7 mouse cellular contexts compared by ENCODE assay signal in genomic region chr8:75087127-75087526, GRCm38 (mm10).
"Had no signal": no experiment of that assay in that cellular context is flagged by ENCODE, and none has a peak within 500 bp of the region (broad histone marks: within the 10 kb centered on the region; RNA-seq: fewer than 3 reads in every experiment).

No protein-coding gene starts in this region.

- DNase-seq: kidney, postnatal 4 days; left cerebral cortex, postnatal 4 days; liver, postnatal 0 days; lung, embryonic 14.5 days; midbrain, embryonic 14.5 days; thymus, adult 18-20 months; thymus, postnatal 36 days had no signal
